Mouse (Mus musculus) left cerebral cortex, postnatal 4 days (tissue): ENCODE measurements around the gene Gm13539. TPM values are rescaled to one million over a fixed set of nuclear protein-coding genes. Genes with fewer than 3 reads are reported as not detected.
A peak's percentile ranks its signal among the peaks of the same experiment; 100 is the strongest.

Source experiments
- DNase-seq: peaks from one replicate; pipeline ENCODE4 v3.0.0-alpha.2; 2022
- intact Hi-C: fragments of 180-260 bp; cut with DNase I; formaldehyde crosslinking; loops from one replicate; pipeline ENCODE4 v1.15.1; 2025
- total RNA-seq, 2 experiments: library from RNA; stranded (reverse); gene quantifications; 2 replicates each; pipeline ENCODE4 v1.2.3; 2021

The Gm13539 gene
- total RNA-seq, 2 experiments from 2014 or later = not detected

DNA sequence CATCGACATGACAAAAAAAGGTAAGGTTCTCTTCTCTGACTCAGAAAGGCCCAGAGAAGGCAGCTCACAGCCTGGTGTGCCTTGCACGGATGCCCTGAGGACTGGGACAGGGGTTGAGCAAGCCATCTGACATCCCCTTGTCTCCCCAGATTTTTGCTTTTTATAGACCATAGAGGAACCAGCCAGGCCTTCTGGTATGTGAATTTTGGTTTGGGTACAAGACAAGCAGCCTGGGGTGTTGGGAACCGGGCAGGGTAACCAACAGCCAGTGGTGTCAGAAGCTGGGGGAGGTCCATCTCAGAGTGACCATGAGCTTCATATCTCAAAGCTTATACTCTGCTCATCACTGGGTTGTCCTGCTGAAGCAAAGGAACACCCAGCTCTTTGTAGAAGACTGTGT is 42.7 kb downstream of the Gm13539 start:
- DNase-seq = no peak
- intact Hi-C loops = loop anchor here (10.0 kb wide), 1 partner anchor 950 kb away; no protein-coding TSS in a partner anchor

DNA sequence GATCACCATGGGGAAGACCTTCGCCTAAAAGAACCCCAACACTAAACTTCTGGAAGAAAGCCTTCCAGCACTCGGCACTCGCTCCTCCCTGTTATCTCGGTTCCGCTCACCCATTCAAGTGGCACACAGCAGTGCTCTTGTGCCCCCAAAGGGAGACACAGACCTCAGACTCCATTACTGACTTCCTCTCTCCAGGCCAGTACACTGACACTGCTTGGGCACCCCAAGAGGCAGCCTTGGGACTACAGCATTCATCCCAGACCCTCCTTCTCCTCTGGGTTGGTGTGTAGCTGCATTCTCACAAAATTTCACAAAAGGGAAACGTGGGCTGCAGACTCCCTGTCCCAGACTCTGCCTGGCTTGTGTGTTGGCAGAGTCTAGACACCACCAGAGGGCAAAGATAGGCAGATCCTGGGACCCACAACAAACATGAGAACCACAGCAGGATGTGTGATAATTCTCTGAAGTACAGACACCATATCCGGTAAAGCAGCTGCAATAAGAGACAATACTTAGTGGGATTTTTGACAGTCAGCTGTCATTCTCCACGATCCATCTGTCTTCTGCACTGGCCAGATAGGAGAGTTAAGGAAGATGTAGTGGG is 46.4 kb downstream of the Gm13539 start:
- DNase-seq = no peak
- intact Hi-C loops = loop anchor here (10.0 kb wide), 1 partner anchor 954 kb away; no protein-coding TSS in a partner anchor

DNA sequence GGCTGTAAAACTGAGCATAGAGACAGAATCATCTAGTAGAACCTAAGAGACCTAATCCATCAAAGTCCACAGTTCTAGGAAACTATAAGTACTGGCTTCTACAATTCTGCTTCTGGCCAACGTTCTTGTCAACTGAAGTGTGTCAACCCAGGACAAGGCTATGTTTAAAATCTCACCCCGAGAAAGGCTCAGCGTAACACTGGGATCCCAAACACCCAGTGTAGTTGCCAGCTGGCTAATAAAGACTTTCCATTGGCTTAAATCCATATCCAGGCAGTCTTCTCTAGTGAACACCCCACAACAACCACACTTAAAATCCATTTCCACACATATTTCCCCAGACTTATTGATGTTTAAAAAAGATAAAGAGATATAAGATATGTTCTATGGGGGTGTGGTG is 48.7 kb downstream of the Gm13539 start:
- intact Hi-C loops = loop anchor here (10.0 kb wide), 1 partner anchor 104 kb away; no protein-coding TSS in a partner anchor
- no peak for DNase-seq

DNA sequence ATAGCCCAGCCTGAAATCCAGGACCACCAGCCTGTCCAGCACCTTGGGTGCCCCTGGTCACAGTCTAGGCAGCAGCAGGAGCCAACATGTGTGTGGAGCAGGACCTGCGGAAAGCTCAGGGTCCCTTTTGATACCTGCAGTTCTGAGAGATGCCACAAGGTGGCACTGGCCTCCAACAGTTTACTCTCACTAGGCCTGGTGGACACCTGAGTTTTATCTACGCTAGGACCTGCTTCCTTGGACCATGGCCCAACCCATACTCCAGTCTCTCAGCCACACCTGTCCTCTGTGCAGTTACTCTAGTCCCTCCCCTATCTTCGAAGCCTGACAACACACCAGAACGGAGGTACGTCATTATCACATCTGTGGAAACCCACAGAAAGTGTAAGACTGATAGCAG is 54.2 kb downstream of the Gm13539 start:
- intact Hi-C loops = loop anchor here (10.0 kb wide), 1 partner anchor 99 kb away; no protein-coding TSS in a partner anchor
- DNase-seq = peak; percentile 79

Other genes starting within 250 kb of the Gm13539 start
- gene Traf2, start 235.3 kb upstream of the Gm13539 start, total RNA-seq = 1 to 10 TPM; 7.5 to 8.6 TPM
- 100 to 1,000 TPM; 154 to 155 TPM for gene Edf1, start 224.4 kb upstream of the Gm13539 start, total RNA-seq
- 1 to 10 TPM; 1.8 to 2.9 TPM for gene Mamdc4, start 207.4 kb upstream of the Gm13539 start, total RNA-seq
- gene Phpt1, start 207.0 kb upstream of the Gm13539 start, total RNA-seq = 10 to 100 TPM; 77.1 to 79.5 TPM
- 10 to 100 TPM; 49.0 to 59.4 TPM for gene Ajm1, start 200.5 kb upstream of the Gm13539 start, total RNA-seq
- 10 to 100 TPM; 85.9 to 87.1 TPM for gene Rabl6, start 173.7 kb upstream of the Gm13539 start, total RNA-seq
- not detected for gene Ccdc183, start 164.6 kb upstream of the Gm13539 start, total RNA-seq
- 10 to 100 TPM; 21.7 to 27.1 TPM for gene Tmem141, start 160.3 kb upstream of the Gm13539 start, total RNA-seq
- gene Fcna, start 154.2 kb upstream of the Gm13539 start, total RNA-seq = 1 to 10 TPM; 1.0 to 1.6 TPM
- not detected for gene Lcn8, start 129.1 kb upstream of the Gm13539 start, total RNA-seq
- gene Lcn5, start 124.3 kb upstream of the Gm13539 start, total RNA-seq = not detected
- gene Lcn6, start 105.5 kb upstream of the Gm13539 start, total RNA-seq = not detected
- gene Lcn10, start 99.5 kb upstream of the Gm13539 start, total RNA-seq = not detected
- not detected for gene Obp2a, start 82.2 kb upstream of the Gm13539 start, total RNA-seq
- gene Bmyc, start 75.5 kb upstream of the Gm13539 start, total RNA-seq = 10 to 100 TPM; 75.2 to 76.6 TPM
- gene Obp2b, start 45.2 kb upstream of the Gm13539 start, total RNA-seq = not detected
- not detected for gene Lcn3, start 16.7 kb upstream of the Gm13539 start, total RNA-seq
- gene Lcn11, start 5.2 kb upstream of the Gm13539 start, total RNA-seq = not detected
- not detected for gene Glt6d1, start 33.6 kb downstream of the Gm13539 start, total RNA-seq
- not detected for gene Lcn9, start 40.9 kb downstream of the Gm13539 start, total RNA-seq
- not detected for gene Sohlh1, start 65.0 kb downstream of the Gm13539 start, total RNA-seq
- gene Kcnt1, start 81.5 kb downstream of the Gm13539 start, total RNA-seq = 10 to 100 TPM; 62.7 to 81.2 TPM
- 100 to 1,000 TPM; 195 to 203 TPM for gene Camsap1, start 201.0 kb downstream of the Gm13539 start, total RNA-seq
- 10 to 100 TPM; 90.5 to 92.0 TPM for gene Ubac1, start 239.5 kb downstream of the Gm13539 start, total RNA-seq